Mouse (Mus musculus) layer of hippocampus, adult 11-12 months (tissue): ENCODE data around the gene Hsd17b12.

Source experiments
- DNase-seq: peaks from one replicate; pipeline ENCODE4 v3.0.0; 2022; ENCODE audit warnings: low spot score

Gene Hsd17b12

GRCm38 (mm10) chr2:94157592-94158519 is at the start of gene Hsd17b12:
TSS of gene Hsd17b12 (minus strand) at chr2:94157964.
- DNase-seq, result peak; percentile 100

- no peak for DNase-seq
Observed at GRCm38 (mm10) chr2:94184906-94185305, 27.1 kb upstream of the Hsd17b12 start.

GRCm38 (mm10) chr2:94184142-94184541 is 26.4 kb upstream of the Hsd17b12 start:
- no peak for DNase-seq

- no peak for DNase-seq
Observed at GRCm38 (mm10) chr2:94179030-94179407, 21.3 kb upstream of the Hsd17b12 start.

GRCm38 (mm10) chr2:94178321-94179029 is 20.7 kb upstream of the Hsd17b12 start:
- peak; percentile 88 for DNase-seq

GRCm38 (mm10) chr2:94177294-94177693 is 19.5 kb upstream of the Hsd17b12 start:
- DNase-seq, result no peak

DNA sequence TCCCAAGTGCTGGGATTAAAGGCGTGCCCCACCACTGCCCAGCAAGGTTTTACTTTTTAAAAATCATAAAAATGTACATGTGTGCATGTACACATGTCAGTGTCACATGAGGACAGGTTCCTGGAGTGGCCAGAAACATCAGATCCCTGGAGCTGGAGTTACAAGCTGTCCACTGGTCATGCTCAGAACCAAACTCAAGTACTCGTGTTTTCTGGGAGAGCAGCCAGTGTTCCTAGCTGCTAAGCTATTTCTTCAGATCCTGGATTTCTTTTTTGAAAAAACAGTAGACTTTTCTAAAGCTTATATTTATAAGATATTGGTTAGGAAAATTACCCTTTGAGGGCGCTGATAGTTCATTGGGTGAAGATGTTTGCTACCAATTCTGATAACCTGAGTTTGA is 18.6 kb upstream of the Hsd17b12 start:
- no peak for DNase-seq

GRCm38 (mm10) chr2:94173549-94173948 is 15.8 kb upstream of the Hsd17b12 start:
- DNase-seq, result no peak

GRCm38 (mm10) chr2:94163207-94163606 is 5.4 kb upstream of the Hsd17b12 start:
- no peak for DNase-seq

DNA sequence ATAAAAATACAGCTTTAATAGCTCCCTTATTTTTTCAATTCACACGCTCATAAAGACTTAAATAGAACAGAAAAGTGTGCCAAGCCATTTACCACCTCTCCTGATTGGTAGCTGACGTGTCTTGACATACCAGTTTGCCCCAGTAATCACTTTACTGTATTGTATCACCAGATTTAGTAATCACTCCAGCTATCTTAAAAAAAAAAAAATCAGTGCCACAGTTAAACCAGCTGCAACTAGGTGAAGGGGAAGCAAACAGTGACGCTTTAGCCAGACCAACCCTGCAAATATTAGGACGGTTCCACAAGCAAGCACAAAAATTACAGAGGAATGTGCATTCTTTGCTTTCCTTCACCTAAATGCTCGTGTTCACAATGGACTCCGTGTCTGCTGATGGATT is 4.4 kb upstream of the Hsd17b12 start:
- no peak for DNase-seq

GRCm38 (mm10) chr2:94158520-94158884 is 738 bp upstream of the Hsd17b12 start:
- no peak for DNase-seq

- no peak for DNase-seq
Observed at GRCm38 (mm10) chr2:94157051-94157450, 713 bp downstream of the Hsd17b12 start.

DNA sequence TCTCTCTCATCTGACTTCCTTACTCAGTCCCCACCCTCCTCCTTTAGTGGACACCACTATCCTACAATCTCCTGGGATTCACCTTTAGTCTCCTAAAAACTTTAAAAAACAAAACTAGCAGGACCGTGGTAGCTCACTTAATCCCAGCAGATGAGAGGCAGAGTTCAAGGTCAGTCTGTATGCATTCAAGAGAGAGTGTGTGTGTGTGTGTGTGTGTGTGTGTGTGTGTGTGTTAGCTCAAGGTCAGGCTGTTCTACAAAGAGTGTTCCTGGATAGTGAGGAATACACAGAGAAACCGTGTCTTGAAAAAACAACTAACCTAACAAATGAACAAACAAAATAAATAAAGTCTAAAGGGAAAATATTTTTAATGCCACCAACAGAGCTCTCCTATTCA is 12.6 kb downstream of the Hsd17b12 start:
- DNase-seq, result no peak

- DNase-seq, result no peak
Observed at GRCm38 (mm10) chr2:94144520-94145145, 13.1 kb downstream of the Hsd17b12 start.

DNA sequence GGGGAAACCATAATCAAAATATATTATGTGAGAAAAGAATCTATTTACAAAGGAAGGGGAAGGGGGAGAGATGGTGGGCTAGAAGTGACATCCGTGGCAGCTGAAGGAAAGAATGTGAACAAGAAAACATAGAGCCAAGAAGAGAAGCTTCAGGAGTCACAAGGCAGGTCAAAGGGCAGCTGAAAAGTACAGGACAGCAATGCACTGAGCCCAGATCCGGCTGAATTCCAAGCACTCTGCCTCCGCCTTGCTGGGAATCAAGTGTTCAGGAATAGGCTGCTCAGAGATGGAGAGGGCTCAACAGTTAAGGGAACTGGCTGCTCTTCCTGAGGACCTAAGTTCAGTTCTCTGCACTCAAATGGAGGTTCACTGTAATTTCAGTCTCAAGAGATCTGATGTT is 16.5 kb downstream of the Hsd17b12 start:
- DNase-seq, result no peak

DNA sequence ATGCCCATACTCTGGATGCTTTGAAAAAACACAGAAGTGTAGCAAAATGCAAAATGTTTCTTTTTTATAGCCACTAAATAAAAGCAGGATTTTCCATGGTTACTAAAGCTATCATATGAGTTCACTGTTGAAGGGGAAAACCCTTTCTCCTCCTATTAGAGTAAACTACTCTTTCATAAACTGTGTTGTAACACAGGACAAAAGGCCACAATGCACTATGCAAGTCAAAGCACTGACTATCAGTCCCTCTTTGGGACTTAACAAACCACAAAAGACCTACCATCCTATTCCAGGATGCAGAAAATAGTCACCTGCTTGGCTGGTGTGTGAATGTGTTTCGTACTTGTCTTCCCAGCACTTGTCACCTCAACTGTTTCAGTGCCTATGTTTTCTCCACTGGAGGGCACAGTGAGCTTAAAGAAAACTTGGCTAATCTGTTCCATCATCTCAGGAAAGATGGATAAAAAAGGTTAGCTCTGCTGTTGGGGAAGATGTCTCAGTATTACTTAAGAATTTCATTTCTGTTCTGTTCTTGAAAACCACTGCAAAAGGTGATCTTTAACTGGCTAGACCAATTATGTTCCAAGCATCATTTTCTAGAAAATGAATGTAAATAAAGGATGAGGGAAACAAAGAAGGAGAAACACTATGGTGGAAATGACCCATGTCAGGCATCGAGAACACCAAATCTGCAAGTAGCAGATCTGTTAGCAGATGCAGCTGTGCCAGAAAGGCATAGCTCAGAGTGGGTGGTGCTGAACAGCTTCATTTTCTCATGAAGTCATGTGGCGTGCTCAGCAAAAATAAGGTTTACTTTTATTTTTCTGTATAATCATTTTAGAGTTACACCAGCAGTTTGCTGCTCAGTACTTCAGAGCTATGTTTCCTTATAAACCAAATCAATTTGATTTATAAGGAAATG is 19.0 kb downstream of the Hsd17b12 start:
- no peak for DNase-seq

- DNase-seq, result no peak
Observed at GRCm38 (mm10) chr2:94136837-94137236, 20.9 kb downstream of the Hsd17b12 start.

DNA sequence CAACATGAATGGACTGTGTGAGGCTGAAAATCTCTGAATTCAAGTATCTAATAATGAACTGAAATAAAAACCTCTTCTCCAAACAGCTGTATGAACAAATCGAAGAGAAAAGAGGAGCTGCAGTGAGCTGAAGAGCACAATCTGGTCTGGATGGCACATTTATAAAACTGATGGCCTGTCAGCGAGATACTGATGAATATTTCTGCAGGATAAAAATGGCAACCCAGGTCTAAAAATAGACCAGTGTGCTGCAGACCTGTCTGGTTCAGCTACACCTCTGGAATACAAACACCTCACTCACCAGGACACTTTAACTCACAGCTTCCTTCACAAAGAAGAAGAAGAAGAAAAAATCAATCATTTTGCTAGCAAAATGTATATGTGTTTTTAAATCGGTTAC is 29.3 kb downstream of the Hsd17b12 start:
- DNase-seq, result no peak

- peak; percentile 26 for DNase-seq
Observed at GRCm38 (mm10) chr2:94122182-94123041, 35.4 kb downstream of the Hsd17b12 start.

DNA sequence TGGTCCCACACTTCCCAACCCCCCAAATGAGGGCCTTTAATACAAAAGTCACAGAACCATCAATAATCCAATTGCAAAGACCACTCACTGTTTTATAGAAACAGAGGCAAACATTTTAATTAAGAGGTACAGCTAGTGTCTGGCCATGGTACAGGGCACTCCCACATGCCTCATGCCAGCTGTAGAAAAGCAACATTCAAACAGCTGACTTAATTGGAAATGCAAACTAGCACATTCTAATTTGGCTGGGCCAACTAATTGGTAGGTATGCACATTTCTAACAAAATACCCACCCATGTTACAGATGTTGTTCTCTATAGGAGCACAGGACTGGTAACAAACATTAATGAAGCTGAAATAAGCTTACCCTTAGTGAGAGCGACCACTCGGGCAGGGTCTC is 54.0 kb downstream of the Hsd17b12 start:
- DNase-seq, result no peak

DNA sequence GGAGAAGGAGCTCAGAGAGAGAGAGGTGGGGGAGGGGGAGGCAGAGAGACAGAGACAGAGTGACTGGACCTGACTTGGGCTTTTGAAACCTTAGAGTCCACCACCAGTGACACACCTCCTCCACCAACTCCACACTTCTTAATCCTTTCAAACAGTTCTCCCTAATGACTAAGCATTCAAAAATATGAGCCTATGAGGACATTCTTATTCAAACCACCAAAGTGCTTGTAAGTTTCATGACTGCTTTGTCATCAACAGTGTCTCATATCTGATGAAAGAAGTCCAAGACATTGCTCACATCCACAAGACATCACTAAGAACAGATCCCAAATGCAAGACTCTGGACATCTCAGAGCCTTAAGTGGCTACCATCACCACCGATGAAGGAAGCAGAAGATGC is 67.9 kb downstream of the Hsd17b12 start:
- DNase-seq, result no peak
